Mouse (Mus musculus) megakaryocyte, embryonic 14.5 days (primary cell): ENCODE results near the gene Igsf11. TPM values are rescaled to one million over a fixed set of nuclear protein-coding genes. Genes with fewer than 3 reads are reported as not detected.

Experiments
- H3K27me3 ChIP-seq: replicated peaks from 2 replicates; pipeline ENCODE3; 2012; ENCODE audit warnings: inconsistent platforms
- H3K36me3 ChIP-seq: replicated peaks from 2 replicates; pipeline ENCODE3; 2012; ENCODE audit warnings: low read length, inconsistent platforms, mixed read lengths
- H3K4me1 ChIP-seq: 2 replicates; pipeline ENCODE4 v1.6.1; 2012; ENCODE audit warnings: inconsistent platforms
- H3K4me3 ChIP-seq: replicated peaks from 2 replicates; pipeline ENCODE3; 2012; ENCODE audit warnings: moderate library complexity, mild to moderate bottlenecking, inconsistent platforms
- H3K9me3 ChIP-seq: 2 replicates; pipeline ENCODE4 v1.6.1; 2012; ENCODE audit warnings: inconsistent platforms
- FLI1 ChIP-seq: IDR thresholded peaks from 2 replicates; pipeline ENCODE4 v1.6.1; 2012; ENCODE audit warnings: low read length, inconsistent platforms, mixed read lengths
- GATA1 ChIP-seq: IDR thresholded peaks from 3 replicates; pipeline ENCODE4 v1.6.1; 2012; ENCODE audit warnings: mixed read lengths, low read length, inconsistent platforms, borderline replicate concordance
- polyA plus RNA-seq: library from polyadenylated mRNA; stranded (reverse); fragments of >175 nt; gene quantifications from 2 replicates; pipeline ENCODE4 v1.2.3, GENCODE M21; 2012; ENCODE audit warnings: low replicate concordance; ENCODE audit not compliant: insufficient read depth

The Igsf11 gene
- polyA plus RNA-seq, 1 experiment: not detected

DNA sequence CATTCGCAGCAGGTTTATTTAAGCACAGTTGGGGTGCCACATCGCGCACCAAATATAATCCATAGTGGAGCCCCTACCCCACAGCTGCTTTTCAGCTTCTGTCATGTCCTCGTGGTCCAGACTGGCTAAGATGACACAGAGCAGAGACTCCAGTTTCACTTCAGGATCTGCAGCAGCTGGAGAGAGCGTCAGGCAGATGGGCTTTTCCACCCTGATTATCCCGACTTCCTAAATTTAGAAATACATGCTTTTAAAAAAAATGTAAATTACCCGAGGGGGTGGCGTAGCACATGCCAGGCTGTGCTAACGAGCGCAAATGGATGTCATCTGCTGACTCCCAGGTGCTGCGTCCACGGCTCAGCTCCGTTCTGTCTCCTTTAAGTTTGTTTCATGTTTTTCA is 32.5 kb downstream of the Igsf11 start:
- no peaks in the 10 kb centered on the region; the same call in 1 of the 2 replicates for H3K9me3 ChIP-seq
- TF ChIP-seq FLI1 (no peak), GATA1 (no peak)
- no peaks in the 10 kb centered on the region for H3K4me1 ChIP-seq
- H3K4me3 ChIP-seq: no peak overlapping the region
- no peaks in the 10 kb centered on the region for H3K27me3 ChIP-seq
- H3K36me3 ChIP-seq: no peaks in the 10 kb centered on the region

DNA sequence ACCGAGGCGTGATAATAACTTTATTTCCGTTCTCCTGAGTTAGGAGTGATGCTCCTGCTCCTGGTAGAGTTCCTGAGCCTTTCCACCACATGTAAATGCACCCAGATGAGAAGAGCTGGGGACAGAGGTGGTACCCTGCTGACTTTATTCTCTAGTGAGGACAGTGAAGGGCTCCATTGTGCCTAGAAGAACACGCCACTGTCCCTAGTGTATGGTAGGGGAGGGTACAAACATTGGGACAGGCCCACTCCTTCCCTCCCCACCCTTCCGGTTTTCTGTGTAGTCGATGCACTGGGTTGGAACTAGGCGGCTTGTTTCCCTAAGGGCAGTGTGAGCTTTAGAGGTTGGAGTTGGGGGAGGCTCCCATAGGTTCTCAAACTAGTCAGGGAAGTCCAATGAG is 36.3 kb downstream of the Igsf11 start:
- Histone ChIP-seq H3K9me3 (peaks cover 3% of the 10 kb centered on the region), H3K36me3 (no peaks in the 10 kb centered on the region), H3K4me1 (no peaks in the 10 kb centered on the region), H3K4me3 (no peak overlapping the region), H3K27me3 (no peaks in the 10 kb centered on the region)
- TF ChIP-seq GATA1: no peak
- no peak for TF ChIP-seq FLI1

DNA sequence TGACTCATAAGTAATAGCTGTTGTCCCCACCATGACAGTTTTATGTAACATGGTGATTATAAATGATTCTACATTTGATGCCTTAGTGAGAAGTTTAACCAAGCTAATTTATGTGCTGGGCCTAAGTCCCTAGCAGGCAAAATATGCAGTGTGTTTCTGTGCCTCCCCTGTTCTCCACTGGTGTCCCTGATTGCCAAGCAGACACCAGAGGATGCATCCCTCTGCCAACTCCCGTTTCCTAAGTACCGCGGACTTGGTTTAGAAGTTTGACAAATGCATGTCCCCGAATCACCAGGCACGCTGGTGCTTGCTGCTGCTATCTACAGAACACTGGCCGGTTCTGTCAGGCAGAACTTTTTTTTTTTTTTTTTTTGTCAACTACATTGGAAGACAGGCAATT is 39.0 kb downstream of the Igsf11 start:
- no peaks in the 10 kb centered on the region for H3K27me3 ChIP-seq
- peaks cover 7% of the 10 kb centered on the region for H3K9me3 ChIP-seq
- no peak overlapping the region for H3K4me3 ChIP-seq
- TF ChIP-seq GATA1: no peak
- no peak for TF ChIP-seq FLI1
- no peaks in the 10 kb centered on the region for H3K36me3 ChIP-seq
- no peaks in the 10 kb centered on the region for H3K4me1 ChIP-seq

DNA sequence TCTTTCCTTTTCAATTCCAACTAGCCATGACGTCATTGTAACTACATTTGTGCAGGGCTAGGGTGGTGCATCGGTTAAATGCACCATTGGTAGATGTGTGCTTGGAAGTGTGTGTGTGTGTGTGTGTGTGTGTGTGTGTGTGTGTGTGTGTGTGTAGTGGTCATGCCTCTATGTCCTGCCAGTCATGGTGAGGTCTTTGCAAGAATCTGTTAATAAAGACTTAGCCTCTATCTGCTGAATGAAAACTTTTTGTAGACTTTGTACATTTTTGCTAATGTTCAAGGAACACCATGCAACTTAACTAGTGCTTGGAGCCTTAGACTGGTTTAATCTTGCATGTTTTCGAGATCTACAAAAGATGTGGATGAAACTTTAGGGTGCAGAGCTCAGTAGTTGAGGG is 48.3 kb downstream of the Igsf11 start:
- H3K4me1 ChIP-seq: no peaks in the 10 kb centered on the region
- no peak overlapping the region for H3K4me3 ChIP-seq
- TF ChIP-seq GATA1 (no peak), FLI1 (no peak)
- no peaks in the 10 kb centered on the region for H3K27me3 ChIP-seq
- no peaks in the 10 kb centered on the region for H3K36me3 ChIP-seq
- peaks cover 7% of the 10 kb centered on the region for H3K9me3 ChIP-seq

DNA sequence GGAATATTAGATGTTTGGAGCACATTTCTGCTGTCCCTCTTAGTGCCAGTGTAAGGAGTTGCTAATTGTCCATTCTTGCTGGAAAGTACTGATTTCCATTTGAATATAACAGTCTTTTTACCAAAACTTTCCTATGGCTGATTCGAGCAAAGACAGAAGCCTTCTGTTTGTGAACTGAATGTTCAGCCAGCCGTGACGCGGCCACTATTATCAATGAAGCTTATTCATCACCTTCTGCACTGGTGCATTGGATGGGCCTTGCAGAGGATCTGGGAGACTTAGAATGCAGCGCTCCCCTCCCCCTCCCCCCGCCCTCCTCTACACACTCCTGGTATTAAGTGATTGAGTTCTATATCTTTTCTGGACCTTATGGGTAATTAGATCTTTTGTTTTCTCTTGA is 48.8 kb downstream of the Igsf11 start:
- no peak for TF ChIP-seq GATA1
- no peak for TF ChIP-seq FLI1
- Histone ChIP-seq H3K4me1 (no peaks in the 10 kb centered on the region), H3K4me3 (no peak overlapping the region), H3K27me3 (no peaks in the 10 kb centered on the region), H3K9me3 (peaks cover 7% of the 10 kb centered on the region), H3K36me3 (no peaks in the 10 kb centered on the region)

DNA sequence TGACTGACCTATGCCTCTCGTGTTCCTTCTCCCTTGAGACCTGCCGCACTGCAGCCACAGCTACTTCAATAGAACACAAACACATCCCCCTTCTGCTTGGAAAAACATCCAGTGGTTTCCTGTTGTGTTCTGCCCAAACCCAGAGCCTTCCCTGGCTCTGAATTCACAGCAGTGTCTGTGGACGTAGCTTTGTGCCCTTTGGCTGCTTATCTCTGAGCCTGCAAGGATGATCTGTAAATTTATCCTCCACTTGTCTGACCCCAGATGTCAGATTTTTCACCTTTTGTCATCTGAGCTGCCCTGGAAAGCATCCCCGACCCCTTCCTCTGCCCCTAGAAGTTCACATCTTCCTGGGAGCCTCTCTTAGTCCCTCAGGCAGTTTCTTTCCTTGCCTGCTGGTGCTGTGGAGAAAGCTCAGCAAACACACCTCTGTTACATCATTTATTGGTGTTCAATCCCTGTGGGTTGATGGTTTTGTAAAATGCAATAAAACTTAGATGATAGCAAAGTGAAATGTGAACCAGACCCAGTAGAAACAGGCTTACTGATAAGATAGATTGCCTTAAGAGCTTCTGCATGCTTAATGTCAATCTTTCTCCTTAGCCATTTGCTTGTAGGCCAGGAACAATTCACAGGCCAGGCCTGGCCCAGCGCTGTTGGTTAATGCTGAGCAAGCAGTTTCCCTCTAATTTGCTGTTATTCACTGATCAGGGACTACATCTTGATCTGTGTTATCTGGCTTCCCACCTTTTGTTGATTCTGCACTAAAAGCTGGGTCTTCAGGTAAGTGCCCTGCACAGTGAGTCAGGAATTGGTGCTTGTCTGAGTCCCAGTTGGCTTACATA is 51.5 kb downstream of the Igsf11 start:
- TF ChIP-seq GATA1 (no peak), FLI1 (no peak)
- Histone ChIP-seq H3K9me3 (peaks cover 11% of the 10 kb centered on the region; the same call in 1 of the 2 replicates), H3K36me3 (no peaks in the 10 kb centered on the region), H3K4me3 (no peak overlapping the region), H3K27me3 (no peaks in the 10 kb centered on the region), H3K4me1 (no peaks in the 10 kb centered on the region)

DNA sequence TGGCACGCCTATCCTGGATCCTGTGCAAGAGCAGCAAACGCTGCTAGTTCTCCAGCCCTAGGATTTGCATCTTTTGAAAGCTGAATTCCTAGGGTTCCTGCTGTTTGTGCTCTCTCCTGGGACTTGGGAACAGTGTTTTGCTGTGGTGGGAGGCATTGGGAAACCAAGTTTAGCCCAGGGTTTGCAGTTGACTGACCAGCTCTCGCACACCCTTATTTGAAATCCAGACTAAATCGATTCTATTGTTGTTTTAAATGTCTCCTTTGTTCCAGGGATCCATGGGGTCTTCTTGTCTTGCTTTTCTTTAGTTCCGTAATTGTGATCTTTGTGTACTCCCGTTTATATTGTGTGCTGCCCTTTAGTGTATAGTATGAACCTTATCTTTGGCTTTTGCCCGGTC is 52.6 kb downstream of the Igsf11 start:
- Histone ChIP-seq H3K27me3 (no peaks in the 10 kb centered on the region), H3K36me3 (no peaks in the 10 kb centered on the region), H3K4me3 (no peak overlapping the region), H3K9me3 (peaks cover 11% of the 10 kb centered on the region; the same call in 1 of the 2 replicates), H3K4me1 (no peaks in the 10 kb centered on the region)
- TF ChIP-seq GATA1: no peak
- no peak for TF ChIP-seq FLI1

DNA sequence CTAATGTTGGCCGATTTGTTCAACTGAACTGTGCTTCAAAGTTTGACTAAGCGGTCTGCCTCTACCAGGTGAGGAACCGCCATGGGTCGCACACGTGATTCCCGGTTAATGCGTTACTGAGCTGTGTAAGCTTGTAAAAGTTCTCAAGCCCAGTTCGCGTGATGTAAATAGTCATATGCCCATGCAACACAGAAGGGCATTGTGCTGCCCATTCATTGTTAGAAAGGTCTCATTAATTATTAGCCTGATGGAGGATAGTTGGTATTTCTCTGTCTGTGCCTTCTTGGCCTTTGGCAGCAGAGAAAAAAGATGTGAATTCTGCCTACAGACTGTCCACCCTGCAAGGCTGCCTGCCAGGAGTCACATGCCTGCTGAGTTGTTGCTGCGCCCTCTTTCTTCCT is 53.1 kb downstream of the Igsf11 start:
- H3K36me3 ChIP-seq: no peaks in the 10 kb centered on the region
- no peaks in the 10 kb centered on the region for H3K4me1 ChIP-seq
- no peak overlapping the region for H3K4me3 ChIP-seq
- H3K9me3 ChIP-seq: peaks cover 11% of the 10 kb centered on the region; the same call in 1 of the 2 replicates
- H3K27me3 ChIP-seq: no peaks in the 10 kb centered on the region
- TF ChIP-seq FLI1 (no peak), GATA1 (no peak)

DNA sequence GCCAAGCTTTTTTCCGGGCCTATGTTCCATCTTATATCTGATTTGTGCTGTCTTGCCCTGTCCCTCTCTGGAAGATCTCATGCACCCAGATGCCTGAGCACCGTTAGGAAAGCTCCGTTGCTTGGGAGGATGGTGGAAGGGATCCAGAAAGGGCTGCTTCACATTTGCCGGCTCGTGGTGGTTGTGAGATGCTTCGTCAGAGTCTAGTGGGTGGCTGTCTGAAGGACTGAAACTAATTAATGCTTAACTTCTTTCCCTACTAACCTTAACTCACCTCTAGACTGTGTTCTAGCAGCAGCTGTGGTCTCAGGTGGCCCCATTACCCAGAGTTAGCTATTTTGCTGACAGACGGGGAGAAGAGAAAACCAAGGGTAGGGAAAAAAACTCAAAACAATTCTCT is 54.0 kb downstream of the Igsf11 start:
- Histone ChIP-seq H3K27me3 (no peaks in the 10 kb centered on the region), H3K4me3 (no peak overlapping the region), H3K36me3 (no peaks in the 10 kb centered on the region), H3K4me1 (no peaks in the 10 kb centered on the region), H3K9me3 (peaks cover 11% of the 10 kb centered on the region; the same call in 1 of the 2 replicates)
- TF ChIP-seq GATA1: no peak
- no peak for TF ChIP-seq FLI1

DNA sequence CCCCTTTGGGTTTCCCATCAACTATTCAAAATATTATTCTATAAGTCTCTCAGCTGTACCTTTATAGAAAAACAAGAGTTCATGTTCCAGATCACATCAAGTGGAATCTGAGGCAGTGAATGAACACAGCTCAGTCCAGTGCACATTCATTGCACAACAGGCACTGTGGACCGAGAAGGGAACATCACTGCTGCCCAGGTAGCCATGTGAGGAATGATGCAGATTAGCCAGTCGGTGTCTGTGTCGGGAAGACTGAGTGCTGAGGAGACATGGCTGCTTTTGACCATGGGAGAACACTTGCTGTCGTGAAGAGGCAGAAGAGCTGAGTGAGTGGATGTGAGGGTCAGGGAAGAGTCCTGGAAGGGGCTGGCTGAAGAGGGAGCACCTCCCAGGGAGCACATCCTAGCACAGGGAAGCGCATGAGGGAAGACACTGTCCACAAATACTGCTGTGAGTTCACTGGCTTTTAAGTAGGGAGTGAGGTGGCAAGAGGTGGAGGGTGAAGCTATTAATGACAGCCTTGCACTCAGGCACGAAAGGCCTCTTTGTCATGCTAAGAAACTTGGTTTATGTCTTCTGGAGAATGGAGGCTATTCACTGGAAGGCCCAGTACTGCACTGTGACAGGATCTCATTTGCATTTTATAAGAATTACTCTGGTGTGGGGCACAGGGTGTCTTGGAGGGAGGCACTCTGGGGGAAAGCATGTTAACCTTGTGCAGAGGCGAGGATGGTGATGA is 54.8 kb downstream of the Igsf11 start:
- no peaks in the 10 kb centered on the region for H3K36me3 ChIP-seq
- peak overlapping the region; percentile 42 for H3K4me3 ChIP-seq
- no peaks in the 10 kb centered on the region for H3K27me3 ChIP-seq
- no peaks in the 10 kb centered on the region for H3K4me1 ChIP-seq
- H3K9me3 ChIP-seq: peaks cover 11% of the 10 kb centered on the region; the same call in 1 of the 2 replicates
- TF ChIP-seq GATA1: no peak
- TF ChIP-seq FLI1: no peak
